Mouse (Mus musculus) yolk sac, embryonic 10.5 days (tissue): ENCODE results near the gene Mxi1.

Source experiments
- DNase-seq: peaks from one replicate; pipeline ENCODE4 v3.0.0-alpha.2; 2017; ENCODE audit warnings: low spot score

The Mxi1 gene

GRCm38 (mm10) chr19:53423341-53423753, 113.0 kb downstream of the Mxi1 start:
- no peak for DNase-seq

DNA sequence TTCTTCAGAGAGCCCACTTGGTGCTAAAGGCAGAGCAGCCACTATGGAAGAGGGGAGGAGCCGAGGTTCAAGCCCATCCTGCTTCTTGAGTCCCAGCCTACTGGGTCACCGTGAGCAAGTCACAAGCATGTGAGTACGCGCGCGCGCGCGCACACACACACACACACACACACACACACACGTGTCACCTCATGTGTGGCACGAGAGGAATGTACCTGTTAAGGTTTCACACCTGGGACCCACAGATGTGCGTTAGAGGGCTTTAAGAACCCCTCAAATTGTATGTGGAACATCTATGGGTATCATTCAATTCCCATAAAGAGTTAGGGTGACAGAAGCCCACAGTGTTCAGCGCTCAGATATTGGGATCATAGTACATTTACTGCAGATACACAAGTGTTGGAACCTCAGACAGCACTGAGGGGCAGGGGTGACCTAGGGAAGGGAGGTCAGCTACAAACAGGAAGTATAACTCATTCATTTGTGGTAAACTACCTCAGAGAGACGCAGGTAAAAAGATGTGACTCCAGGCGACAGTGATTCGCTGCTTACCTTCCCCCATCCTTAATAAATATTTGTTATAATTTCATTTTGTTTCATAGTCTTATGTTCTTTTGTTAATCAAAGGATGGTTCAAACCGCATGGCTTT, 113.6 kb downstream of the Mxi1 start:
- no peak for DNase-seq

GRCm38 (mm10) chr19:53424629-53425028, 114.3 kb downstream of the Mxi1 start:
- no peak for DNase-seq
